In the genomic region with DNA sequence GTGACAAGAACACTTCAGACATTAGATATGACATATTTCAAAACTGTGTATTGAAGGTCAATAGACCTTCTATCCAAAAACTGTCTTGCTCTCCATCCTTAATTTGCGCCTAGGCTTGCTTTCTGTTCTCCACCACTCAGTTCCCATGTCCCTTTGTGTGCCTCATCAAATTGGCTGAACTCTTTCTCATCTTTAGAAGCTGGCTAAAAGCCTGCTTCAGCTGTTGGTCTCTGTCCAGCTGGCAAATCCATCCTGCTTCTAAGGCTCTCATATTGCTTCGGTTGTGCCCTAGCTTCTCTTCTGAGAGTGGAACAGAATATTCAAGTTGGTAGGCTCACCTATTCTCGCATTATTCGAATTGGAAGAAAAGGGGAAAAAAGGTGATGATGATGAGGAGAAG, we compare ENCODE assay signal across 9 mouse cellular contexts.
DNase-seq lines count a peak whose midpoint lies in the region; ATAC-seq lines count a peak whose summit lies in the region.
"Had no signal": no experiment of that assay in that cellular context is flagged by ENCODE, and none has a peak within 500 bp of the region (broad histone marks: within the 10 kb centered on the region; RNA-seq: fewer than 3 reads in every experiment).

No protein-coding gene starts in this region.

- no peaks in the 10 kb centered on the region for H3K27me3 ChIP-seq in hindbrain, embryonic 14.5 days (ENCODE audit: control insufficient read depth, insufficient read depth, low read length)
- H3K27me3 ChIP-seq in hindbrain, embryonic 11.5 days (ENCODE audit: control insufficient read depth, insufficient read depth, low read length) = no peaks in the 10 kb centered on the region
- H3K27me3 ChIP-seq in forebrain, embryonic 13.5 days = no peaks in the 10 kb centered on the region

- DNase-seq in hindbrain, embryonic 14.5 days (ENCODE audit: low spot score) = peak; percentile 64
- no peak for DNase-seq in hindbrain, embryonic 11.5 days (ENCODE audit: low spot score)
- peak; percentile 6 for DNase-seq in urinary bladder, postnatal 14 days (ENCODE audit: low spot score)
- no peak for DNase-seq in urinary bladder, postnatal 10 days (ENCODE audit: low spot score)
- peak; percentile 79 to 86 for DNase-seq in heart, postnatal 10 days
- no peak for DNase-seq in frontal cortex, postnatal 14 days (ENCODE audit: low spot score in 2 of 2)
- DNase-seq in thymus, postnatal 14 days = no peak
- DNase-seq: embryo, embryonic 11 days had no signal

- H3K27ac ChIP-seq in hindbrain, embryonic 14.5 days = no peak overlapping the region
- H3K27ac ChIP-seq in hindbrain, embryonic 11.5 days (ENCODE audit: low read depth, low read length) = no peak overlapping the region
- H3K27ac ChIP-seq in forebrain, embryonic 13.5 days = no peak overlapping the region

- no peaks in the 10 kb centered on the region for H3K36me3 ChIP-seq in hindbrain, embryonic 14.5 days (replicated peaks; ENCODE audit: control insufficient read depth, insufficient read depth)
- H3K36me3 ChIP-seq in hindbrain, embryonic 11.5 days (ENCODE audit: control insufficient read depth, insufficient read depth, low read length) = no peaks in the 10 kb centered on the region
- H3K36me3 ChIP-seq in forebrain, embryonic 13.5 days (ENCODE audit: poor library complexity, severe bottlenecking) = no peaks in the 10 kb centered on the region

- no peak overlapping the region for H3K9ac ChIP-seq in hindbrain, embryonic 14.5 days
- no peak overlapping the region for H3K9ac ChIP-seq in hindbrain, embryonic 11.5 days (ENCODE audit: low read depth, low read length)
- H3K9ac ChIP-seq in forebrain, embryonic 13.5 days = no peak overlapping the region

- 90% methylated on average over 4 of the region's 4 CpGs for WGBS in hindbrain, embryonic 14.5 days
- 95% methylated on average over 4 of the region's 4 CpGs for WGBS in hindbrain, embryonic 11.5 days
- 83% methylated on average over 4 of the region's 4 CpGs for WGBS in forebrain, embryonic 13.5 days

- no peaks in the 10 kb centered on the region for H3K4me1 ChIP-seq in hindbrain, embryonic 14.5 days (replicated peaks; ENCODE audit: control insufficient read depth, insufficient read depth, low read length)
- no peaks in the 10 kb centered on the region for H3K4me1 ChIP-seq in hindbrain, embryonic 11.5 days (replicated peaks; ENCODE audit: control insufficient read depth, insufficient read depth, low read length)
- no peaks in the 10 kb centered on the region; the same call in 1 of the 2 replicates for H3K4me1 ChIP-seq in forebrain, embryonic 13.5 days

- no peak overlapping the region for H3K4me3 ChIP-seq in hindbrain, embryonic 14.5 days (replicated peaks; ENCODE audit: low read length)
- no peak overlapping the region for H3K4me3 ChIP-seq in hindbrain, embryonic 11.5 days (ENCODE audit: low read depth, low read length)
- H3K4me3 ChIP-seq in forebrain, embryonic 13.5 days = no peak overlapping the region

- no peaks in the 10 kb centered on the region for H3K9me3 ChIP-seq in hindbrain, embryonic 14.5 days (ENCODE audit: control insufficient read depth, low read length)
- H3K9me3 ChIP-seq in hindbrain, embryonic 11.5 days (ENCODE audit: control insufficient read depth, low read length) = no peaks in the 10 kb centered on the region
- H3K9me3 ChIP-seq in forebrain, embryonic 13.5 days (replicated peaks) = no peaks in the 10 kb centered on the region

- intact Hi-C loops in heart, postnatal 10 days (cut with DNase I) = no loop called here

- no peak overlapping the region for H3K4me2 ChIP-seq in hindbrain, embryonic 14.5 days (replicated peaks)
- no peak overlapping the region for H3K4me2 ChIP-seq in hindbrain, embryonic 11.5 days (replicated peaks; ENCODE audit: low read depth, low read length)
- no peak overlapping the region for H3K4me2 ChIP-seq in forebrain, embryonic 13.5 days

- ATAC-seq in hindbrain, embryonic 14.5 days (ENCODE audit: low FRiP score) = no peak
- no peak for ATAC-seq in hindbrain, embryonic 11.5 days (ENCODE audit: low FRiP score)
- ATAC-seq in forebrain, embryonic 13.5 days = no peak

Comparison
In these comparisons a context has a peak if more than half of its experiments do, and no peak if none do; other contexts are left out.
1. DNase-seq: peak in hindbrain, embryonic 14.5 days (single experiment), urinary bladder, postnatal 14 days (single experiment) and heart, postnatal 10 days (2 of 2); none in hindbrain, embryonic 11.5 days (single experiment), urinary bladder, postnatal 10 days (single experiment), frontal cortex, postnatal 14 days (0 of 2) and thymus, postnatal 14 days (single experiment).